Mouse (Mus musculus) inflammation-experienced regulatory T-cells, adult 6 months (primary cell): ENCODE results near the gene Pgls. TPM values are rescaled to one million over a fixed set of nuclear protein-coding genes. Genes with fewer than 3 reads are reported as not detected.

Source experiments
- ATAC-seq: one replicate; pipeline ENCODE4 v1.8.0; 2017
- polyA plus RNA-seq, 3 experiments: library from polyadenylated mRNA; unstranded; fragments of 100-300 nt; shearing (Covaris generic); gene quantifications; one replicate each; pipeline ENCODE4 v1.2.1; 2017

Pgls gene
- 10 to 100 TPM; 52.1 to 61.7 (median 60.1) TPM for polyA plus RNA-seq

DNA sequence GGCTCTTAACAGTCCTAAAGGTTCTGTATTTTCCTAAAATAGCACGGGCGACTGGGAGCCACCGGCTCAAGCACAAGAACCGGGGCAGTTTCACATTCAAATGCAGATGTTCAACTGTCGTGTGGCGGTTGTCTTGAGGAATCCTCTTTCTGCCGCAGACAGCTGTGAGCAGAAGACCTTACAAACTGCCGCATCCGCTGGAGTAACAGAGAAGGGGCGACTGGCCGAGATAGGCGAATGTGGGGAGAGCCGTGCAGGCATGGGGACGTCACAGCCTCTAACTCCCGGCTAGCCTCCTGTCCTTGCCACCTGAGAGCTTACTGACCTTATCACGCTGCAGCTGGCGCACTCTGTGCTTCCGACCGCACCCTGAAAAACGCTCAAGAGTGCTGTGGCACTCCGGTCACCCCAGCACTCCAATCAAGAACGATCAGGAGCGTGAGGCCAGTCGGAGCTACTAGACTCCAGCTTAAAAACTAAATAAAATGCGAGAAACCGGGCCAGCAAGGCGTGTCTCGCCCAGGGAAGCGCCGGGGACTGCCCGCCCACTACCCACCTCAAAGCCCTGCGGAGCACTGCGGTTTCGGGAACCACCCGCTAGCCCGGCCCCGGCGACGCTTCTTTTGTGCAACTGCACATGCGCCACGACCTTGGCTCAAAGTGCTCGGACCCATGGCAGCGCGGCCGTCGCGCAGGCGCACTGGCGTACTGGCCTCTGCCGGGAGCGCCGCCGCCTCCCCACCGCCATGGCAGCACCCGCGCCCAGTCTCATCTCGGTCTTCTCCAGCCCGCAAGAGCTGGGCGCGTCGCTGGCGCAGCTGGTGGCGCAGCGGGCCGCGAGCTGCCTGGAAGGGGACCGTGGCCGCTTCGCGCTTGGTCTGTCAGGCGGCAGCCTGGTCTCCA, at the start of gene Pgls:
Gene Pgls, plus strand, starts transcription at position 706 of the 903 bp plus-strand sequence.
- peak; percentile 83 for ATAC-seq

DNA sequence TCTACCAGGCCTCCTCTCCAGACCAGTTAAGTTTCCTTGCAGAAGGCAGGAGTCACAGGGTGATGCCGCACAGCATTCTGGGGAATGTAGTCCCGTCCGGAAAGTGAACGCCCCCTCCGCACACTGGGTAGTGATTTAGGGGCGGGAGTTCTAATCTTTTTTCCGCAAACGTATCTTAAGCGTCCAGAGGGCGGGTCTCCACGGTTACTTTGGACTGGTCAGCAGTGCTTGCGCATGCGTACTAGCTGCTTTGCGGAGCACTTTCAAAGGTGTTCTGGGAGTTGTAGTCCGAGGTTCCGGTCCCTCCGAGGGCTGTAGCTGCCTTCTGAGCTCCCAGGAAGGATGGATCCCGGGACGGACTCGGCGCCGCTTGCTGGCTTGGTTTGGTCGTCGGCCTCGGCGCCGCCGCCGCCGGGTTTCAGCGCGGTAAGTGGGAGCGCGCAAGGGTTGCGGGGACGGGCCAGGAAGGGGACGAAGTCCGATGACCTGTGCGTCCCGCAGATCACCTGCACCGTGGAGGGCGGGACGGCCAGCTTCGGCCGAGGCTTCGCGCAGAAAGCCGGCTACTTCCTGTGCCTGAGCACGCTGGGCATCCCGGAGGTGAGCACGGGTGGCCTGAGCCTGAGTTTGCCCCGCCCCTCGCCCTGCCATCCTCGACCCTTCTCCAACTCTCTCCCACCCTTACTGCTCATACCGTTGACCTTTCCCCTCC, 49.2 kb upstream of the Pgls start, which contains the start of gene Mvb12a:
Gene Mvb12a, plus strand, starts transcription at position 291 of the 712 bp plus-strand sequence.
- peak; percentile 98 for ATAC-seq

DNA sequence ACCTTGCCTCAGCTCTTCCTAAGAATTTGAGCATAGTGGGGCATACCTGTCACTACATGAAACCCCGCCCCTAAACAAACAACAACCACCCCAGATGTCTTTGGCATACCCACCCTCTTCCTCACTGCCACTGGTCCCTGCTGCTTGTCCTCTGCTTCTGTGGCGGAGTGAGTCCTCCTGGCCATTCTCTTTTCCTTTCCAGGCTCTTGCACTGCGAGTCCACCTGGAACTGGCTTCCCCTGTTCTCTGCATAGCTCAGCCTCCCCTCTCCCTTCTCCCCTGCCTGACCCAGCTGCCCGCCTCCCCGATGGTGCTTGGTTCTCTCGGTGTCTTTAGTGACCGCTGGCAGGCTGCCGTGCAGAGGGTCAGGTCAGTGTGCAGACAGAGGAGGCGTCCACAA, 48.2 kb upstream of the Pgls start:
- no peak for ATAC-seq

DNA sequence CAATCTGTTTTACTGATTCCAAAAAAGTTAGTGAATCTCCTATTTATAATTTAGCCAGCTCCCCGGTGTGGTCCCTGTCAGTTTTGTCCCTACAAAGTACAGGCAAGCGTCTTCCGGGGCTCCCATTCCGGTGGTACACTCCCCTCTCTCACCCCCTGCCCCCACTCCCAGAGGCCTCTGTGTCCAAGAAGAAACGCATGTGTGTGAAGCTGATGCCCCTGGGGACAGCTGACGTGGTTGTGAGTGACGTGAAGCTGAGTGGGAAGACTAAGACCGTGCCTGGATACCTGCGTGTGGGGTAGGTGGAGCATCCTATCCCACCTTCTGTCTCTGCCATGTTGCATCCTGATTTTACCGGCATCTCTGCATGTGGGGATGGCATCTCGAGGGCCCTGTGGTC, 46.9 kb upstream of the Pgls start:
- no peak for ATAC-seq

DNA sequence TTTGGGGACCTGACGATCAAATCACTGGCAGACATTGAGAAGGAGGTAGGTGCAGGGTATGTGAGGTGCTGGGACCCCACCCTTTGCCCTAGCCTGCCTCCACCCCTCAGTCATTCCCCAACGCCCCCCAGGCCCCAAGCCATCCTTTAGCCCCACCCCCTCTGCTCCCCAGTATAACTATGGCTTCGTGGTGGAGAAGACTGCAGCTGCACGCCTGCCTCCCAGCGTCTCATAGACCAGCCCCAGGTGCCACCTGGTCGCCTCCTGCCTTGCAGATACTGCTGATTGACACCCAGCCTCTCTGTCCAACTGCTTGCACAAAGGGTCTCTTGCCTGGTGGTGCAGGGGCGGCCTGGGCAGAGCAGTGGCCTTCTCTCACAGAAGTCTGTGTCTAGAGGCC, 44.4 kb upstream of the Pgls start:
- no peak for ATAC-seq

DNA sequence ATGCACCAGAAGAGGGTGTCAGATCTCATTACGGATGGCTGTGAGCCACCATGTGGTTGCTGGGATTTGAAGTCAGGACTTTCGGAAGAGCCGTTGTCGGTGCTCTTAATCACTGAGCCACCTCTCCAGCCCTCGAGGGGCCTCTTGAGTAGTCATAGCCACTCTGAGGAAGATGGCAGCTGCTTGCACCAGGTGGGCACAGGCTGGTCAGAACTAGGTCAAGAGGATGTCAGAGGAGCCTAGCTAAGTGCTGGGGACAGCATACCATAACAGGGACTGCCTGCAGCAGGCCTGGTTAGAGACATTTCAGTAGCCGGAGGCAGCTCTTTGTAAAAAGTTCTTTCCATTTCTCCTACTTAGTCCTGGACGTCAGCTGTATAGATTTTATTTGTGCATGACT, 41.2 kb upstream of the Pgls start:
- no peak for ATAC-seq

DNA sequence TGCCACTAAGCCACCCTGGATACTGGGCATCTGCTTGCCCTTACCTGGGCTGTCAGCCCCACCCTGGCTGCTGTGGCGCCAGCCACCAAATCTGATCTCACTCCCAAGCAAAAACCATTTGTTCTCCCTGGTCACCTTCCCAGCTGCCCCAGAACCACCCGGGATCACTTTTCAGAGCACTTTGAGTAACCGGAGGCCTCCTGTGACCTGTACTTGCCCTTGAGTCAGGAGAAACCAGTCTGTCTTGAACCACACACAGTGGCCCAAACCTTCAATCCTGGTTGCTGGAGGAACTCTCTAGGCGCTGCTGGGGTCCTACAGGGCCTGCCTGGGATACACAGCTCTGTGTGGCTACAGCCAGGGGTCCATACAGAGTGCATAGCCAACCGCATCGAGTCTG, 39.2 kb upstream of the Pgls start:
- no peak for ATAC-seq

DNA sequence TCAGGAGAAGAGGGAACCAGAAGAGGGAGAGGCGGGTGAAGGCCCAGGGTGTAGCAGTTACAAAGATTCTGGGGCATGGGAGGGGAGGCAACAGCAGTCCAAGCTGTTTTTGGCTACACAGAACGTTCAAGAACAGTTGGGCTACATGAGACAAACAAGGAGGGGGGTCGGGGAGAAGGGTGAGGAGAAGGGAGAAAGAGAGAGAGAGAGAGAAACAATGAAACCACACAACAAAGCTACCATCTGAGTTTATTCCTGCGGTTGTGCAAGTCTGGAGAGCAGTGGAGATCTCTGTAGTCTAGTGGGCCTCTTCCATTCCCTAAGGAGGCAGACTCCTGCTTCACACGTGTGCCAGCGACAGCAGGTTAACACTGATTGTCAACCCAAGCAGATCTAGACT, 38.0 kb upstream of the Pgls start:
- ATAC-seq = no peak

DNA sequence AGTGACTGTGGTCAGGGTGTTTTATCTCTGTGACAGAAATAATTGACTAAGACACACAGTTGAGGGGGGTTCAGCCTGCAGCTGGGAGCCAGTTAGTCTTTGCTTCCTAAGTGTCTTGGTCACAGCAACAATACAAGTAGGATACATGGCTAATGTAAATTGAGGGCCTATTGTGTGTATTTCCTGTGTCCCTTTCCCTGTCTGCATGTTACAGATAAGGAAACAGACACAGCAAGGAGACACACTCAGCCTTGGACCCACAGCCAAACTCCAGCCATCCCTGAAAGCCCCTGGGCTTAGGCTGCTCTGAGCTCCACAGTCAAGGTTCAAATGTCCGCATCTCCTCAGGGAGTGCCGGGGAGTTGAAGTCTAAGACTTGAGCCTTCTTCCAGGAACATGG, 37.3 kb upstream of the Pgls start:
- no peak for ATAC-seq

DNA sequence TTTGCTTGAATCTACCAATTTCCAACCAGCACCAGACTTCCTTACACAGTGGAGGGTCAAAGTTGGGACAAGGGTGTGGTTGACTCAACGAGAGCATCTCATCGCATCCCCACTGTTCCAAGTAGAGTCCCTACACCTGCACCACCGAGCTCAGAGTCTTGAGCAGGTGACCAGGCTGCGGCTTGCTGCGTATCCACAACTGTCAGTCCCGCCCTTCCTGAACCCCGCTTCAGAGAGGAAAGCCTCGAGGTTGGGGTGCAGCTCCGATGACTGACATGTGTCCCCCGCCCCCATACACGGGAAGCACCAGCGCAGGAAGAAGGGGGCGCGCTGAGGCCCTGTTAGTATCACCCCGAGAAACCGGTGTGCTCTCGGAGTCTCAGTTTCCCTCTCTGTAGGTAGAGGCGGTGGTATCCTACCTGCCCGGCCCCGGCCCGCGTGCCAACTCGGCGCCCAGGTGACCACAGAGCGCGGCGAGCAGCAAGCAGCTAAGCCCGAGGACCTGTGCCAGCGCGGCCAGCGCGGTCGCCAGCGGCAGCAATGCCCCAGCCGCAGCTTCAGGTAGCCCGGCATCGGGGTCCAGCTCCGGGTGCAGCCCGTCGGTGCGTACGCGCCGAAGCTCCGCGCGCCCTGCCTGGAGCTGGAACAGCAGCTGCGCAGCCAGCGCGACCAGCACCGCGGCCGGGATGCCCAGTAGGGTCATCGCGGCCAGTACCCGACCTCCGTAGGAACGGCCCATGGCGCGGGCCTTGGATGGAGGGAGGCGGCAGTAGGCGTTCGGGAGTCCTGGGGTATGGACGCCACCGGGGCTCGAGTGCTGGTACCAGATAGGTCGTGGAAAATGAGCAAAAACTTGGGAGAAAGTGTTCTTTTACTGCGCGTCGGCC, 33.7 kb upstream of the Pgls start, which contains the start of gene Tmem221:
Gene Tmem221, minus strand, starts transcription at position 801 of the 887 bp plus-strand sequence.
- ATAC-seq = peak; percentile 44

DNA sequence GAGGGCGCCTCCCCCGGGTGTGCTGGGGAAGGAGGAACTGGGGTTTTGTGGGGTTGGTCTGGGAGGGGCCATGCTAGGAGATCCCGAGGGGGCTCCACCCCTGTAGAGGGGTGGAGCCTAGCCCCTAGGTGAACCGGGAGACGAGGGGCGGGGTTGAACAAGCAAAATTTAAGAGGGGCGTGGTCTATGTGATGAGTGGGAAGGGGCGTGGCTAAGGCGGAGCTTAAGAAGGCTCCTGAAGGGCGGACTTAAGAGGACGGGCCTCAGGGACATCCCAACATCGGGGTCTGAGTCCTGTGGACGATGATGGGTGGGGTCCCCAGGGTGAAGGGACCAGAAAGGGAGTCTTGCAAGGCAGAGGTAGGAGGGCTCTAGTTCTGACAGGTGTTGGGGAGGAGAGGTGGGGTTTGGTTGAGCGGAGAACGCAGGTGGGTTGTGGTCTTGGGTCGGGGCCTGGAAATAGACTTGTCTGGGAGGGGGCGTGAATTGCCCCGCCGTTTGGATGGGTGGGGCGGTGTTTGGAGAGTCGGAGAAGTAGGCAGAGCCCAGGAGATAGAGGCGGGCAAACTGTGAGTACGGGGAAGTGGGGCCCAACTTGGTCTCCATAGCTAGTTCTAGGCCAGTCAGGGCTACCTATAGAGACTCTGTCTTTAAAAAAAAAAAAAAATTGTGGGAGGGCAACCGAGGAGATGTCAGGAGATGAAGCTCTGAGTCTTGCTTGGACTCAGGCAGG, 32.9 kb upstream of the Pgls start:
- peak; percentile 66 for ATAC-seq

DNA sequence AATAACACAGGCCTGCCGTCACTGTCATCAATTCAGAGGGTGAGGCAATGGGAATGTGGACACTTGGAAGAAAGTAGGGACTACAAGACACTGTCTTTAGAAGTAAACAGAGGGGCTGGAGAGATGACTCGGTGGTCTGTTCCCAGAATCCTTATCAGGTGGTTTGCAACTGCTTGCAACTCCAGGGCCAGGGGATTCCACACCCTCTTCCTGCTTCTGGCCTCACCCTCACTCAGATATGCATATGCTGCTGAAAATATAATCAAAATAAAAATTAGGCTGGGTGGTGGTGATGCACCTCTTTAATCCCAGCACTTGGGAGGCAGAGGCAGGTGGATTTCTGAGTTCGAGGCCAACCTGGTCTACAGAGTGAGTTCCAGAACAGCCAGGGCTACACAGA, 31.9 kb upstream of the Pgls start:
- no peak for ATAC-seq

DNA sequence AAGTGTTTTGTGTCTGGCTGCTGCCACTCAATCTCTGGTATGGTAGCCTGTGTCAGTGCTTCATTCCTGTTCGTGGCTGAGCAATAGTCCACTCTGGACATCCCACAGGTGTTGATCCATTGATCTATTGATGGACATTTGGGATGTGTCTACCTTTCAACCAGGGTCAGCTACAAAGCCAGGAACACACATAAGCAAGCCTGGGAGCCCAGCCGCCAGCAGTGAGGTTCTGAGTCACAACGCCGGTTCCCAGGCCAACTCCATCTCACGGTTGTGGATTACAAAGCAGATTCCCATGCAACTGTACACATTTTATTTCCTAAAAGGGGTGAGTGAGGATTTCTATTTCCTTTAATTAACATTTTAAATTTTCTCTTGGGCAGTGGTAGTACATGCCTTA, 31.2 kb upstream of the Pgls start:
- ATAC-seq = no peak

DNA sequence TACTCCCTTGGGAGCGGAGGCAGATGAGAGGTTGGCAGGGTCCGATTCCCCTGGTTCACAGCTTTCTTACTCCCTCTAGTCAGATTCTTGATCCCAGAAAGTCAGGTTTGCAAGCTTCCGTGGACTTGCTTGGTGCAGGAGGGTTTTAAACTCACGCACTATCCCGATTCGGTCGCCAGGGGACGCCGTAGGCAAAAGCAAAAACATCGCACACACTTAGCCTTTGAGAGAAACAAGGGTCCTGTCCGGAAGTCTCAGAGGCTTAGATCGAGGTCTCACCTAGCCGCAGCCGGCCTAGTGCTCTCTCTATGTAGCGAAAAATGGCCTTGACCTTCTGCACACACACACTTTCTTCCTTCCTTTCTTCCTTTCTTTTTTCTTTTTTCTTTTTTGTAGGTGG, 30.6 kb upstream of the Pgls start:
- peak; percentile 58 for ATAC-seq

DNA sequence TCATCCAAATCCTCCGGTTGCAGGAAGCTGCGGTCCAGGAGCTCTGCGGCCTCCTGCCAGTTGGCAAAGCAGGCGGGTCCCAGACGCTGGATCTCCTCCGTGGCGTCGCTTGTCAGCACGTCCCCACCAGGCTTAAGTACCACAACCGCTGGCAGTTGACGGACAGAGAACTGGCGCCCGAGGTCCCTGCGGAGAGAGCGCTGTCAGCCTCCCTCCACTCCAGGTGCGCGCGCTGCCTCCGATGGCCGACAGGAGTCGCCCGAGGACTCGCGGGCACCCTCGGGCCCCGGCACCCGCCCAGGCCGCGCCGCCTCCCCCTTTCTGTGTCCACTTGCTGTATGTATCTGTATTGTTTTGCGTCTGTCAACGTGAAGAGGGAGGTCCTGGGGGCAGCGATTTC, 29.2 kb upstream of the Pgls start:
- ATAC-seq = peak; percentile 35

DNA sequence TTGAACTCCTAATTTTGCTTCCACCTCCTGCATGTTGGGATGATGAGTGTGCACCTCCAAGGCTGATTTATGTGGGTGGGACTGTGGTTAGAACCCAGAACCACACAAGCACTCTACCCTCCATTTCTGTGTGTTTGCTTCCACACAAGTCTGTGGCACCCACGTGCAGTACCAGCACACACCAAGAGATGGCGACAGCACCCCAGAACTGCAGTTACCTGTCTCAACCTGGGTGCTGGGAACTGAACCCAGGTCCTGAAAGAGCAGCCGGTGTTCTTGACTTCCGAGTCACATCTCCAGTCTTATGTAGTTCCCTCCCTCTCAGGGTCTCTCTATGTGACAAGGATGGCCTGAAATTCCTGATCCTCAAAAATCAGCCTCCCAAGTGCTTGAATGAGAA, 28.0 kb upstream of the Pgls start:
- ATAC-seq = no peak

DNA sequence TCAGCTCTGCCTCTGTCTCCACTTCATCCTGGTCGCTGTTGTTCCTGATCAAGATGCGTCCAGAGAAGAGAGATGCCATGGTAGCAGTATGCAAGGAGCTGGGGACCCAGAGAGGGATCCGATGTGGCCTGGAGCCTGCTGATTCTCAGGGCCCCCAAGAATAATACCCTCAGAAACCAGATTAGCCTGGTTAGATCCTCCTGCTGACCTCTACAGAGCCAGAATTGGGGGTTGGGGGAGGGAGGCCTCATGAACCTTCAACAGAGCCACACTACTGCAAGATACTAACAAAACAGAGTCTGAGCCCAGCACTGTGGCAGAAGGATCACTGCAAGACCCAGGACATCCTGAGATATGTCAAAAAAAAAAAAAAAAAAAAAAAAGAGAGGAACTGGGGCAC, 25.5 kb upstream of the Pgls start, which contains the start of gene Nxnl1:
Gene Nxnl1, minus strand, starts transcription at position 101 of the 400 bp plus-strand sequence.
- no peak for ATAC-seq

DNA sequence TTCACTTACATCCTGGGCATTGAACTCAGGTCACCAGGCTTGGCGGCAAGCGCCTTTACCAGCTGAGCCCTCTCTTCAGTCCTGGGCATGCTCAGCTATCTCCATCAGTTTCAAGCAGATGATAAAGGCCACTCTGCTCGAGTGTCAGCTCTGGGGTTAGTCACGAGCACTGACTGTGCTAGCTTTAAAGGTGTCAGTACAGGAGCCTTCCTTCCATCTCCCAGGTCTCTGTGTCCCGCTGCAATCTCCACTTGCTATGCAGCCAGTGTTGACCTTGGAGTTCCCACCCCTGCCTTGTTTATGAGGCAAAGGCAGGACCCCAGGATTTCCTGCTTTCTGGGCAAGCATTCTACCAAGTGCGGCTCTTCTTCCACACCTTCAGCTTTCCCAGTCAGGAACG, 24.4 kb upstream of the Pgls start:
- no peak for ATAC-seq

DNA sequence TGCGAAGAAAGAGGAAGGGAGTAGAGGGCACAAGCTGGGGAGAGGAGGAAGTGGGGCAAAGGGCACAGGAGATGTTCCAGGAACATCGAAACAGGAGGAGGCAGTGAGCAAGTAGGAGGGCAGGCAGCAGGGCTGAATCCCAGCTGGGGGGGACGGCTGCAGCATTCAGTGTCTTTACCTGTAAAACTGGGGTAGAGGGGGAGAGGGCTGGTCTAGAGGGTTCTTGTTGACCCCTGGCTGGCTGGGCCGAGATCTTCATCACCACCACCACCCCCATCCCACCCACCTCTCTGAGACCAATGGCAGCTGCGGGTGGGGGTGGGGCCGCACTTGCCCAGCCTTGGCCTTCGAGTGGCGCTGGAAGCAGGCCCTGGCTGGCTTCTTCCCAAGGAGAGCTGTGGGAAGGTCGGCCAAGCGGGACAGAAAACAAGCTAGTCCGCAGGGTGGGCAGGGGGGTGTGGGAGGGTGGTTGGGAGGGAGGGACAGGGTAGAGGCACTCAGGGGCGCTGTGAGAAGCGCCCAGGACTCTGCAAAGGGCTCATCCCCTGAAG, 23.5 kb upstream of the Pgls start, which contains the start of gene Slc27a1:
Gene Slc27a1, plus strand, starts transcription at position 496 of the 551 bp plus-strand sequence.
- ATAC-seq = no peak

DNA sequence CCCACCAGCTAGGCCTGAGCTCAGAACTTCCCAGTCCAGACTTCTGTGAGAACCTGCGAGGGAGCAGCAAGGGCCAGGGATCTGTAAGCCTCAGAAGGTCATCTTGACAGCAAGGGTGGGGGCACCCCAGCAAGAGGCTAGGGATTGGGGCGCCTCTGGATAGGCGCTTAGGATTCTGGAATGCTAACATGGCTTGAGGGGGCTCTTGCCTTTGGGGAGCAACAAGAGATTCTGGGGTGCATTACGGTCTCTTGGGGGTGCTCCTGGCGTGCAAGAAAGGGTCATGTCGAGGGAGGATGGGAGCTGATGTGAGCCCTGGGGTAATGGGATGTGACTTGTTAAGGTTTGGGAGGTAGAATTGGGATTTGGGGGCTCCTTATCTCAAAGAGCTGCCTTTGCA, 23.0 kb upstream of the Pgls start:
- ATAC-seq = no peak
